Mouse (Mus musculus) CD4-positive helper T cell, adult 2 months (primary cell): Measurements from ENCODE around the gene Ankle1.
A peak's percentile ranks its signal among the peaks of the same experiment; 100 is the strongest.
"Not testable (repeated sequence)": the region's sequence is repeated elsewhere in the genome, so short reads cannot be mapped to it uniquely, and the experiment has no call there.

Source experiments
- DNase-seq: peaks from one replicate; pipeline ENCODE4 v3.0.0-alpha.2; 2012; ENCODE audit warnings: low read depth, missing footprints, low spot score

Gene Ankle1

GRCm38 (mm10) chr8:71407441-71407840 is 1.6 kb downstream of the Ankle1 start:
- DNase-seq, result no peak

GRCm38 (mm10) chr8:71408231-71408630 is 2.4 kb downstream of the Ankle1 start:
- DNase-seq, result no peak

GRCm38 (mm10) chr8:71411535-71412273 is 5.9 kb downstream of the Ankle1 start:
- peak; percentile 73 for DNase-seq

GRCm38 (mm10) chr8:71422121-71422520 is 16.3 kb downstream of the Ankle1 start:
- no peak for DNase-seq

GRCm38 (mm10) chr8:71432935-71433334 is 27.1 kb downstream of the Ankle1 start:
- not testable (repeated sequence) for DNase-seq

- no peak for DNase-seq
Observed at GRCm38 (mm10) chr8:71437041-71437440, 31.2 kb downstream of the Ankle1 start.

GRCm38 (mm10) chr8:71441404-71441803 is 35.6 kb downstream of the Ankle1 start:
- DNase-seq, result peak; percentile 69

- no peak for DNase-seq
Observed at GRCm38 (mm10) chr8:71445096-71445495, 39.3 kb downstream of the Ankle1 start.

- no peak for DNase-seq
Observed at GRCm38 (mm10) chr8:71451337-71451736, 45.5 kb downstream of the Ankle1 start.

- no peak for DNase-seq
Observed at GRCm38 (mm10) chr8:71451777-71452176, 46.0 kb downstream of the Ankle1 start.

GRCm38 (mm10) chr8:71452669-71453068 is 46.9 kb downstream of the Ankle1 start:
- no peak for DNase-seq

- no peak for DNase-seq
Observed at GRCm38 (mm10) chr8:71454668-71455067, 48.9 kb downstream of the Ankle1 start.

GRCm38 (mm10) chr8:71456906-71457305 is 51.1 kb downstream of the Ankle1 start:
- no peak for DNase-seq

GRCm38 (mm10) chr8:71457659-71458270 is 52.0 kb downstream of the Ankle1 start:
- no peak for DNase-seq
